Mouse (Mus musculus): ENCODE data around the gene Ttc5.

- no peak for TF ChIP-seq CTCF (IDR thresholded peaks at IDR 0.05; ENCODE audit: insufficient read depth, low read depth, low read length)
- TF ChIP-seq POLR2A (IDR thresholded peaks at IDR 0.05; ENCODE audit: insufficient read depth, low read depth, low read length) = no peak
Measured at GRCm38 (mm10) chr14:50796464-50796863, 11.1 kb upstream of the Ttc5 start.
